Mouse (Mus musculus) right cerebral cortex, postnatal 4 days (tissue): Measurements from ENCODE around the gene Pikfyve.
"Not testable (repeated sequence)": the region's sequence is repeated elsewhere in the genome, so short reads cannot be mapped to it uniquely, and the experiment has no call there.

Source experiments
- DNase-seq: peaks from one replicate; pipeline ENCODE4 v3.0.0-alpha.2; 2022

Pikfyve gene

GRCm38 (mm10) chr1:65185524-65186205, 818 bp upstream of the Pikfyve start:
- DNase-seq = no peak

DNA sequence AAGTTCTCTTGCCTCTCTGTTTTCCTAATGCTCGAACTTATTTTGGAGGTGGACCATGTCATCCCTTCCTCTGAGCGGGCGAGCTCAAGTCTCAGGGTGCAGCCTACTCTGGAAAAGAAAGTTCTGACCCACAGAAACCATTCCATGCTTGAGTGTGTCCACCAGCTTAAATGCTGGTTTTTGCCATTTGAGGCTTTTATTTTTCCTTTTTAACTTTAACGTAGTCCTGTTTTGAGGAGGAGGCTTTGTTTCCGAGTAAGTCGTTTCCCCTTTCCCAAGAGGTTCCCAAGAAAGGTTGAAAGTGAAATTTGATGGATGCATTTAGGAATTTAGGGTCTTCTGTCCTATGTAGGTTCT, 569 bp downstream of the Pikfyve start:
- no peak for DNase-seq

DNA sequence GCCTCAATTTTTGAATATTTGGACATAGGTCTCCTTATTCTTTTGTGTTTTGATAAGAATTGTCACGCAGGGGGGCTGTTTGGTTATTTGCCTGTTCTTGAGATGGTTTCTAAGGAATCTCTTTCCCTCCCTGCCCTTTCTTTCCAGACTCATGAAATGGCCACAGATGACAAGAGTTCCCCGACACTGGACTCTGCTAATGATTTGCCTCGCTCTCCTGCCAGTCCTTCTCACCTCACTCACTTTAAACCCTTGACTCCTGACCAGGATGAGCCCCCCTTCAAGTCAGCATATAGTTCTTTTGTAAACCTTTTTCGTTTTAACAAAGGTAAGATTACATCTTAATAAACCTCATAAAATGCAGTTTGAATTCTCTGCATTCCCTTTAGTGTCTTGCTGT, 3.7 kb downstream of the Pikfyve start:
- DNase-seq = no peak

DNA sequence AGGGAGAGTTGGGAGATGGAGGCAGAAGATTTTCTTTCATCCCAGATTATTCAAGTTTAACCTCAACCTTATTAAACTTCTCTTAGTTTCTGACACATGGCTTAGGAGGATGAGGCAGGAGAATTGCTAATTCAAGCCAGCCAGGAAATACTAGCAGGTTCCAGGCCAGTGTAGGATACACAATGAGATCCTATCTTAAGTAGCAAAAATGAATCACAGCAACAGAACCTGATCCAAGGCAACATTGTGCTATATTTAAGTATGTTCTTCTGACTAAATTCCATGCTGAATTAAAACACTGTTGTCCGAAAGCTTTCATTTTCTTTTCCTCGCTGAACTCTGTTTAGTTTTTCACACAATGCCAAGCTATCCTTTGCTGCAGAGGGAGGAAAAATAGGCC, 6.7 kb downstream of the Pikfyve start:
- DNase-seq = no peak

GRCm38 (mm10) chr1:65198425-65198824, 11.9 kb downstream of the Pikfyve start:
- DNase-seq = no peak

DNA sequence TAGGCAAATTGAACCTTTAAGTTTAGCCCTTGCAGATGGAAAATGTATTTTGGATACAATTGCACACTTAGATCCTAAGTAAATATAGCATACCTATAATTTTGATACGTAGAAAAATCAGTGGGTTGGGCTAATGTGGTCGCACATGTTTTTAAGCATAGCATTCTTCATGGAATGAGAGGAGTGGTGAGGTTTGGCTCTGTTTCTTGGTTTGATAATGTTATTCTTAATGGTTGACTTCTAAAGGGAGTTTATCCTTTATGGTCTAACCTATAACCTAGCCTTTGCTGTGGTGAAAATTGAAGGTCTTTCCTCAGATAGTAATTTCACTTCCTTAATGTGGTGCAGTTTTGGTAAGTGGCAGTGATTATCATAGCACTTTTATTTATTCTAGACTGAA, 12.4 kb downstream of the Pikfyve start:
- no peak for DNase-seq

GRCm38 (mm10) chr1:65204299-65204698, 17.8 kb downstream of the Pikfyve start:
- DNase-seq = no peak

DNA sequence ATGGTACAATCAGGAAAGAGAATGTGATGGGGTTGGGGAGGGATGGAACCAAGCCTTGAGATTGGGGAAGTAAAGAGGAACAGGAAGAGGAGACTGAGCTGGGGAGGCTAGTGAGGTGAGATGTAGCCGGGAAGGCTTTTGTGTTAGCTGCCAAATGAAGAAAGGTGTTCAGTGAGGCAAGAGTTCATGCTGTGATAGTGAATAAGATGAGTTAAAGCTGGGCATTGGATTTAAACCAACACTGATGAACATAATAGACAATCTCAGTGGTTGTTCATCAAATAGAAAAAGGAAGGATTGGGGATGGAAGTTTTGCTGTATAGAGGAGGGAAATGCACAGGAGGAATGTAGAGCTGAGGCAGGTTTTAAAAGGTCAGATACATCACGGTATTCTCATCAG, 26.7 kb downstream of the Pikfyve start:
- no peak for DNase-seq

DNA sequence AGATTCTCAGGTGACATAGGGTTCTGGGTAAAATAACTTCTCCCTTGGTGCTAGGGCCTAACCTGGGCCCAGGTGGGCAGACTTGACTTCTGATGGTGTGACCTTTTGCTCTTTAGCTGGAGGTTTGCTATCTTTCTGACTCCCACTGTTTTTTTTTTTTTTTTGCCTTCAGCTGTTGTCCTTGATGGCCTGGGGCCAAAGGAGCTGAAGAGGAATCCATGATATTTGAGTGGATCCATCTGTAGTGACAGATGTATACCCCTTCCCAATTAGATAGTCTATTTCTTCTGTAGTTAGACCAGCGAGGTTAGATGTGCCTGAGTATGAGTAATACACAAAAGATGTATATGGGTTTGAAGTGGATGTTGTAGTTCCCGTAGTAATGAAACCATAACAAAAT, 31.1 kb downstream of the Pikfyve start:
- no peak for DNase-seq

GRCm38 (mm10) chr1:65217972-65218371, 31.5 kb downstream of the Pikfyve start:
- DNase-seq = no peak

- DNase-seq = no peak
Observed at GRCm38 (mm10) chr1:65223654-65224053, 37.2 kb downstream of the Pikfyve start.

- DNase-seq = no peak
Observed at GRCm38 (mm10) chr1:65227681-65228080, 41.2 kb downstream of the Pikfyve start.

DNA sequence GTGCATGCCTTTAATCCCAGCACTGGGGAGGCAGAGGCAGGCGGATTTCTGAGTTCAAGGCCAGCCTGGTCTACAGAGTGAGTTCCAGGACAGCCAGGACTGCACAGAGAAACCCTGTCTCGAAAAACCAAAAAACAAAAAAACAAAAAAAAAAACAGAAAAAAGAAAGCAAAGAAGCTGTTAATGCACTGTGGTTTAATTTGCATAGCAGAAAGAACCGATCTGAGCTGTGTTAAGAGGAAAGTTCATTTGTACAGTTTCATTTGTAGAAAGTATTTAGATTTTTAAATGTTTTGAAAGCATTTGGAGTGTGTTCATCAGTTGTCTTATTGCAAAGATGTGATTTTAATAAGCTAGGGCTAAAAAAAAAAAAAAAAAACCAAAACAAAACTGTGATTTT, 43.3 kb downstream of the Pikfyve start:
- DNase-seq = not testable (repeated sequence)

DNA sequence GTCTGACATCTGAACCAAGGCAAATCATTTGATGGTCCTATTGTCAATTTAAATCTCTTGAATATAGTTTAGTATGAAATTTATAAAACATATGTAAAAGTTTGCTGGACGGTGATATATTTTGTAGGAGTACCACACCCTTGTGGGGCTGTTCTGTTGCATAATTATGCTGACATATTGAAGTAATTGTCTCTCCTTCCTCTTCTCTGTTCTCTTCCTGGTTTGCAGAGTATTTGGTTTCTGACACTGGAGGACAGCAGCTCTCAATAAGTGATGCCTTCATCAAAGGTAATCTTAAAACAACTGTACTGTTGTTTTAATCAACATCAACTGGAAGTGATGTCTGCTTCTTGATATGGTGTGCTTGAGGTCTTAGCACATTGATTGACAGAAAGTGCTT, 44.1 kb downstream of the Pikfyve start:
- no peak for DNase-seq

DNA sequence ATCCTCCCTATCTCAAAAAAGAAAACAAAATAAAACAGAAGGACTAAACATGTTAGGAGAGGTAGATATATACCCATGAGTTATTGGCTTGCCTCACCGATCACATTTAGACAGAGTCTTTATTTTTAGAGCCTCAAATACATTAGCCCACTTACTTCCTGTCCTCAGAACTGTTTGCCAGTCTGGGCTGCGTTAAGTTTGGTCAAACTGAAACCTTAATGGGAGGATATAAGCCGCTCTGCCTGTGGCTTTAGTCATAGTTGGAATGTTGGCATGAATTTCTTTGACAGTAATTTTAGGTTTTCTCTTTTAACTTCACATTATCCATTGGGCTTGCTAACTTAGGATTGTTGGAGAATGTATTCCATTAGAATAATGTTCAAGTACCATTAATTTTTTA, 51.2 kb downstream of the Pikfyve start:
- DNase-seq = no peak

DNA sequence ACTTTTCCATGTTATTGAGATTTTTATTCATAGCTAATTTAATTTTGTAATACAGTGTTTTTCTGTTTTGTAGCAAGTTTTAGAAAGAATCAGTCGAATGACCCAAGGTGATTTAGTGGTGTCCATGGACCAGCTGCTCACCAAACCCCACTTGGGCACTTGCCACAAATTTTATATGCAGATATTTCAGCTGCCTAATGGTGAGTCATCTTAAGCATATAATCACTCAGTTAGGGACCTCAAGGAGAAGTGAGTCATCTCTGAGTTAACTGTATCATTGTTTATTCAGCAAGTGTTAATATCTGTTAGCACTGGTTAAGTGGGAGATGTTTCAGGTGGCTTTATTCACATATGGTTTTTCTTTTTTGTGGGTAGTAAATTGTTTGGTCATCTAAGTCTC, 59.2 kb downstream of the Pikfyve start:
- no peak for DNase-seq

- DNase-seq = no peak
Observed at GRCm38 (mm10) chr1:65280461-65280860, 94.0 kb downstream of the Pikfyve start.

DNA sequence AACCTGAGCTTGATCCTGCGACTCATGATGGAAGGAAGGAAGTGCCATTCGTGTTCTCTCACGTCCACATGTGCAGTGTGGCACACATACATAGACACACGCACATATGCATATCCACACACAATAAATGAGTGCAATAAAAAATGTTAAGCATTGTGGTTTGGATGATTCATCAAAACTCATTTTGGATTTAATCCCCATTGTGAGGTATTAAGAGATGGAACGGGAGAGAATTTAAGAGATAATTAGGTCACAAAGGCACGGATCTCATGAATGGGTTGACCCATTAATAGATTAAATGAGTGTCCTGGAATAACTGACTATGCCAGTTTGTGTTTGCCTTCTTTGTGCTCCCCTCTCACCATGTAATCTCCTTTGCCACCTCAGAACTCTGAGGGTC, 95.3 kb downstream of the Pikfyve start, which contains the start of gene Pth2r:
Gene Pth2r (plus strand): TSS at position 301 of the 400 bp plus-strand sequence.
- no peak for DNase-seq

DNA sequence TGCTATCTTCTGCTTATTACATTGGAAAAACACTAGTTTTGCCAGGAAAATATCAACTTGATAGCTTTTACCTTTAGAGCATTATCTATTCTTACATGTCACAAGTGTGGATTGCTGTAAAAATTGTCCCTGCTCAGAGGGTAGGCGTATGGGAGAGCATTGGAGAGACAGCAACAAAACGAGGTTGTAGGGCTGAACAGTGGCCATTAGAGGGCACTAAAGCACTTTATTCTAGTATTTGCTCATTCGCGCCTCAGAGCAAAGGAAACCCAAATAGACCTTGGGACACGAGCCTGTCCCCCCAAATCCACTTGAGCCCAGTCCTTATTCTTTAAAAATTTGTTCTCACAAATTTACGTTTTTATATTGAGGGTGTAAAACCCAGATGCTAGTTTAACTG, 96.3 kb downstream of the Pikfyve start:
- peak; percentile 35 for DNase-seq

DNA sequence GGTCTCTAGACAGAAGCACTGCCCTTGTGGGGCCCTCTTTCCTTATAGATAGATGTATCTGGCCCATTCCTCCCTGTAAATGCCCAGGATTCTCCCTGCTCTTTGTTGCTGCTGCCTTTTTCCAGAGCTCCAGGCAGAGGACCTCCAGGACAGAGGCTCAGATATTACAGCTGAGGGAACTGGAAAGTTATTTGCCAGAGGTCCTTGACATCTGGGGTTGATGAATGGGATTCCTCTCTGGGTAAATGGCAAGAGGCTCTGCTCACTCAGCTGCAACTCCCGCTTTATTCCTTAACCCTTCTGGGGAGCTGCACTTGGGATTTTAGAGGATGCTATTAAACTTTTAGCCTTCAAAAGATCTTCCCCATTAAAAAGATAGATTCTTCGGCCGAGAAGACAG, 122.0 kb downstream of the Pikfyve start:
- no peak for DNase-seq

GRCm38 (mm10) chr1:65311214-65311933, 124.9 kb downstream of the Pikfyve start:
- peak; percentile 15 for DNase-seq

DNA sequence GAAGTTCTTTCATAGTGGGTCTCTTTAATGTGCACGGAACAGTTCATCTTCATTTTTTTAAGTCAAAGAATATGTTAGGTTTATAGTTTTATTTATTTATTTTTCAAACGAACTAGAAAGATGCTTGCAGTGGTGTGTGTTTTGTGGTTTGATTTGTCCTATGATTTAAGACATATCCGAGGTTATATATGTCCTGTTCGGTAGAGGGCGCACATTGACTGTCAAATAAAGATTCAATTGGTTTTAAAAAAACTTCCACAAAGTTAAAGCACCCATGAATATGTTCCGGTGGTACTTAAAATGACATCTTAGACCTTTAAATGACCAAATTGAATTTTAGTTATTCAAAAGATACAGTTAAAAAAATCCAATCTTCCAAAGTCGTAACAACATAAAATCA, 125.6 kb downstream of the Pikfyve start:
- peak; percentile 49 for DNase-seq

DNA sequence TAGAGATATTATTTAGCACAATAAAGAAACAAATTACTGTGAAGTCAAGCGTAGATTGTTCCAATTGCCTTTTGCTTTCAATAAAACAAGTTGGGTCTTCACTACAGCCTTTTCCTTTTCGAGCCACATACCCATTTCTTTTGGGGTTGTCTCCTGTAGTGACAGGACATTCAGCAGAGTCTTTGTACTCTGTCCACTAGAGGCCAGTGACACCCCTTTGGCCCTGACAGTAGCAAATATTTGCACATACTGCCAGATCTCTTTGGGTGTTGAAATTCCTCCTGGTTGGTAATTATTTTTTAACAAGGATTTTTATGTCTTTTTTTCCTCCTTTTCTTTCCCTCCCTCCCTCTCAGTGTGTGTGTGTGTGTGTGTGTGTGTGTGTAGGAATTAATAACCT, 126.4 kb downstream of the Pikfyve start:
- no peak for DNase-seq
